Mouse (Mus musculus): ENCODE data around the gene Gm21818.
"Not testable (repeated sequence)": the region's sequence is repeated elsewhere in the genome, so short reads cannot be mapped to it uniquely, and the experiment has no call there.

- not testable (repeated sequence) for TF ChIP-seq CTCF (IDR thresholded peaks at IDR 0.05; ENCODE audit: low read depth, low read length); TAL1 (conservative IDR thresholded peaks at IDR 0.05; ENCODE audit: low read depth, low read length)
Measured at GRCm38 (mm10) chr13:120172133-120172532, at the start of gene Gm21818.
